7 mouse cellular contexts compared by ENCODE assay signal in genomic region chr13:9765537-9765851, GRCm38 (mm10). TPM values are rescaled to one million over a fixed set of nuclear protein-coding genes. Genes with fewer than 3 reads are reported as not detected.
A peak's percentile ranks its signal among the peaks of the same experiment; 100 is the strongest.
DNase-seq lines count a peak whose midpoint lies in the region; ATAC-seq lines count a peak whose summit lies in the region.

No protein-coding gene starts in this region.

- peak overlapping the region; percentile 100 for H3K9ac ChIP-seq in neural tube, embryonic 11.5 days (ENCODE audit: low read length)
- H3K9ac ChIP-seq in forebrain, embryonic 11.5 days (ENCODE audit: low read length): peak overlapping the region; percentile 98
- peak overlapping the region; percentile 100 for H3K9ac ChIP-seq in limb, embryonic 13.5 days
- H3K9ac ChIP-seq in stomach, embryonic 16.5 days (ENCODE audit: low read length): peak overlapping the region; percentile 100

- DNase-seq in neural tube, embryonic 11.5 days (ENCODE audit: low spot score): no peak
- no peak for DNase-seq in neural tube, embryonic 10.5 days (ENCODE audit: extremely low spot score, low spot score)
- DNase-seq in forebrain, embryonic 11.5 days (ENCODE audit: low spot score): no peak
- DNase-seq in ovary, postnatal 36 days (ENCODE audit: low spot score): no peak
- no peak for DNase-seq in left cerebral cortex, postnatal 14 days (ENCODE audit: low spot score in 2 of 2)

- no peaks in the 10 kb centered on the region for H3K9me3 ChIP-seq in neural tube, embryonic 11.5 days (ENCODE audit: control insufficient read depth, low read length)
- H3K9me3 ChIP-seq in forebrain, embryonic 11.5 days (ENCODE audit: control insufficient read depth, low read length): no peaks in the 10 kb centered on the region
- no peaks in the 10 kb centered on the region for H3K9me3 ChIP-seq in limb, embryonic 13.5 days
- H3K9me3 ChIP-seq in stomach, embryonic 16.5 days (replicated peaks; ENCODE audit: control insufficient read depth, low read length): no peaks in the 10 kb centered on the region

- no peaks in the 10 kb centered on the region for H3K27me3 ChIP-seq in neural tube, embryonic 11.5 days (ENCODE audit: control insufficient read depth, insufficient read depth, low read length)
- no peaks in the 10 kb centered on the region for H3K27me3 ChIP-seq in forebrain, embryonic 11.5 days (ENCODE audit: control insufficient read depth, insufficient read depth, low read length)
- H3K27me3 ChIP-seq in limb, embryonic 13.5 days: no peaks in the 10 kb centered on the region
- H3K27me3 ChIP-seq in stomach, embryonic 16.5 days (ENCODE audit: control insufficient read depth, insufficient read depth, low read length): no peaks in the 10 kb centered on the region

- no peak overlapping the region for H3K27ac ChIP-seq in neural tube, embryonic 11.5 days (ENCODE audit: low read depth, low read length)
- H3K27ac ChIP-seq in forebrain, embryonic 11.5 days (ENCODE audit: low read depth, low read length): no peak overlapping the region; the same call in 1 of the 2 replicates
- peak overlapping the region; percentile 100 for H3K27ac ChIP-seq in limb, embryonic 13.5 days
- no peak overlapping the region for H3K27ac ChIP-seq in stomach, embryonic 16.5 days (ENCODE audit: low read length)

- intact Hi-C loops in left cerebral cortex, postnatal 14 days (cut with DNase I): no loop called here

- peaks cover 23% of the 10 kb centered on the region for H3K4me1 ChIP-seq in neural tube, embryonic 11.5 days (ENCODE audit: control insufficient read depth, insufficient read depth, low read length)
- H3K4me1 ChIP-seq in forebrain, embryonic 11.5 days (replicated peaks; ENCODE audit: control insufficient read depth, insufficient read depth, low read length): peaks cover 14% of the 10 kb centered on the region; the same call in 1 of the 2 replicates
- H3K4me1 ChIP-seq in limb, embryonic 13.5 days: peaks cover 44% of the 10 kb centered on the region
- peaks cover 19% of the 10 kb centered on the region for H3K4me1 ChIP-seq in stomach, embryonic 16.5 days (ENCODE audit: control insufficient read depth, insufficient read depth, low read length)

- H3K4me2 ChIP-seq in neural tube, embryonic 11.5 days (ENCODE audit: low read depth): peak overlapping the region; percentile 82
- peak overlapping the region; percentile 70 for H3K4me2 ChIP-seq in forebrain, embryonic 11.5 days (ENCODE audit: low read depth, low read length, severe bottlenecking)
- H3K4me2 ChIP-seq in limb, embryonic 13.5 days (replicated peaks): peak overlapping the region; percentile 79
- H3K4me2 ChIP-seq in stomach, embryonic 16.5 days (ENCODE audit: low read depth, low read length): peak overlapping the region; percentile 80

- no peak for ATAC-seq in neural tube, embryonic 11.5 days (ENCODE audit: insufficient read depth, low FRiP score, low TSS enrichment)
- ATAC-seq in forebrain, embryonic 11.5 days (replicated peaks; ENCODE audit: low FRiP score): no peak
- ATAC-seq in limb, embryonic 13.5 days (ENCODE audit: low FRiP score, low read depth): no peak
- ATAC-seq in stomach, embryonic 16.5 days (ENCODE audit: insufficient read depth, low FRiP score): no peak

- H3K4me3 ChIP-seq in neural tube, embryonic 11.5 days (ENCODE audit: low read depth, low read length): peak overlapping the region; percentile 93
- peak overlapping the region; percentile 92 for H3K4me3 ChIP-seq in forebrain, embryonic 11.5 days (ENCODE audit: low read depth, low read length)
- peak overlapping the region; percentile 98 for H3K4me3 ChIP-seq in limb, embryonic 13.5 days
- peak overlapping the region; percentile 96 for H3K4me3 ChIP-seq in stomach, embryonic 16.5 days (replicated peaks; ENCODE audit: low read length)

- 5% methylated on average over 4 of the region's 4 CpGs for WGBS in neural tube, embryonic 11.5 days
- 16% methylated on average over 4 of the region's 4 CpGs for WGBS in forebrain, embryonic 11.5 days
- 3% methylated on average over 4 of the region's 4 CpGs for WGBS in limb, embryonic 13.5 days
- 4% methylated on average over 4 of the region's 4 CpGs for WGBS in stomach, embryonic 16.5 days

- no peaks in the 10 kb centered on the region for H3K36me3 ChIP-seq in neural tube, embryonic 11.5 days (ENCODE audit: control insufficient read depth, insufficient read depth, low read length)
- H3K36me3 ChIP-seq in forebrain, embryonic 11.5 days (ENCODE audit: control insufficient read depth, insufficient read depth, low read length): no peaks in the 10 kb centered on the region
- H3K36me3 ChIP-seq in limb, embryonic 13.5 days: no peaks in the 10 kb centered on the region
- no peaks in the 10 kb centered on the region for H3K36me3 ChIP-seq in stomach, embryonic 16.5 days (ENCODE audit: control insufficient read depth, insufficient read depth, low read length)

RNA-seq across cellular contexts. Expression of gene Zmynd11, which starts 0.4 kb away (rescaled TPM):
- polyA plus RNA-seq in neural tube, embryonic 11.5 days (2014; fragmentation: Nextera tagmentation; extraction: Ambion mirVana): 109 and 117 TPM in 2 replicates
- polyA plus RNA-seq in forebrain, embryonic 11.5 days (2014; fragmentation: Nextera tagmentation; extraction: Ambion mirVana): 138 and 160 TPM in 2 replicates
- polyA plus RNA-seq in limb, embryonic 13.5 days (2015; fragmentation: Nextera tagmentation; extraction: Ambion mirVana): 122 and 127 TPM in 2 replicates
- 88.8 and 108 TPM in 2 replicates for polyA plus RNA-seq in stomach, embryonic 16.5 days (2015; fragmentation: Nextera tagmentation; extraction: Ambion mirVana)
- total RNA-seq in left cerebral cortex, postnatal 14 days (2021): 100 to 1,000 TPM; 228 to 244 TPM
